Mouse (Mus musculus): ENCODE measurements around the gene Ntrk2. TPM values are rescaled to one million over a fixed set of nuclear protein-coding genes. Genes with fewer than 3 reads are reported as not detected.

The Ntrk2 gene
- total and polyA plus RNA-seq, 2 experiments from 2014 or later, result 0.92 to 2.9 TPM

GRCm38 (mm10) chr13:58955237-58955777 lies 148.9 kb downstream of the Ntrk2 start:
- Histone ChIP-seq H3K4me3 (ENCODE audit: low read depth, low read length) (no peak overlapping the region), H3K9me3 (replicated peaks; ENCODE audit: control insufficient read depth, low read length) (no peaks in the 10 kb centered on the region), H3K9ac (replicated peaks; ENCODE audit: low read depth, low read length) (no peak overlapping the region), H3K27me3 (ENCODE audit: control insufficient read depth, insufficient read depth, low read length) (no peaks in the 10 kb centered on the region), H3K4me1 (ENCODE audit: control insufficient read depth, insufficient read depth) (no peaks in the 10 kb centered on the region), H3K36me3 (replicated peaks; ENCODE audit: control insufficient read depth, insufficient read depth, low read length) (no peaks in the 10 kb centered on the region), H3K4me2 (ENCODE audit: low read depth, low read length) (no peak overlapping the region), H3K27ac (ENCODE audit: low read depth) (no peak overlapping the region)
- DNase-seq (ENCODE audit: low spot score) (no peak), ATAC-seq (ENCODE audit: insufficient read depth, low read depth) (no peak)
- no peak for TF ChIP-seq EP300 (IDR thresholded peaks at IDR 0.05; ENCODE audit: low read depth)
- TF ChIP-seq CTCF (IDR thresholded peaks at IDR 0.05; ENCODE audit: low read depth), result no peak
- 24% methylated on average over 8 of the region's 8 CpGs for WGBS

DNA sequence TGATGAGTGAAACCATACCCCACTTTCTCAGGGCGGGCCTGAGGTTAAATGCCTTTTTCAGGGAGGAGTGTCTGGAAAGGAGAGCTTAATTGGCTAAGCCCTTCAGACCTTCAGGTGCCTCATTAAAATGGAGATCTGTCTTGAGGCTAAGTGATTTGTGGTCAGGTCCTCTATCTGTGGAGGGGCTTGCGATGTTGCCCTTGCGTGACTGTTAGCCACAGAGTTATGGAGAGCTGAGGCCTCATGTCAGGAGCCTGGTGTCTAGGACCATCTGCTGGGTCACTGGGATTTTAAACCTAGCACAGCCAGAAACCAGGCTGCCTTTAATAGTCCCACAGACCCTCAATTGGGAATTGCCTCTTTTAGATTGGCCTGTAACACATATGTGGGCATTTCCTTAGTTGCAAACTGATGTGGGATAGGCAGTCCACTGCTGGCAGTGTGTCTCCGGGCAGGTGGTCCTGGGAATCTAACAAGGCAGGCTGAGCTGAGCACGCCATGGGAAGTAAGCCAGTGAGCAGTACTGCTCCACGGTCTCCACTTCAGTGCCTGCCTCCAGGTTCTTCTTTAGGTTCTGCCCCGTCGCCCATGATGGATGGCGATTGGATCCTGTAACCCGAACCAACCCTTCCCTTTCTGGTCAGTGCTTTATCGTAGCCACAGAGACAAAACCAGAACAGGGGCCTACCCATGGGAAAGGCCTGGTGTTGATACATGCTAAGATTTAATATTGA lies 152.0 kb downstream of the Ntrk2 start:
- DNase-seq (ENCODE audit: low spot score) (no peak), ATAC-seq (ENCODE audit: insufficient read depth, low read depth) (no peak)
- TF ChIP-seq CTCF (IDR thresholded peaks at IDR 0.05; ENCODE audit: low read depth), result no peak
- TF ChIP-seq EP300 (IDR thresholded peaks at IDR 0.05; ENCODE audit: low read depth), result no peak
- Histone ChIP-seq H3K4me2 (ENCODE audit: low read depth, low read length) (no peak overlapping the region), H3K4me1 (ENCODE audit: control insufficient read depth, insufficient read depth) (no peaks in the 10 kb centered on the region), H3K27ac (ENCODE audit: low read depth) (no peak overlapping the region), H3K9ac (replicated peaks; ENCODE audit: low read depth, low read length) (no peak overlapping the region), H3K27me3 (ENCODE audit: control insufficient read depth, insufficient read depth, low read length) (no peaks in the 10 kb centered on the region), H3K36me3 (replicated peaks; ENCODE audit: control insufficient read depth, insufficient read depth, low read length) (no peaks in the 10 kb centered on the region), H3K4me3 (ENCODE audit: low read depth, low read length) (no peak overlapping the region), H3K9me3 (replicated peaks; ENCODE audit: control insufficient read depth, low read length) (no peaks in the 10 kb centered on the region)
- 82% methylated on average over 11 of the region's 11 CpGs for WGBS

GRCm38 (mm10) chr13:58960321-58960720 lies 154.0 kb downstream of the Ntrk2 start:
- Histone ChIP-seq H3K9ac (replicated peaks; ENCODE audit: low read depth, low read length) (no peak overlapping the region), H3K36me3 (replicated peaks; ENCODE audit: control insufficient read depth, insufficient read depth, low read length) (no peaks in the 10 kb centered on the region), H3K9me3 (replicated peaks; ENCODE audit: control insufficient read depth, low read length) (no peaks in the 10 kb centered on the region), H3K4me2 (ENCODE audit: low read depth, low read length) (no peak overlapping the region), H3K27ac (ENCODE audit: low read depth) (no peak overlapping the region), H3K27me3 (ENCODE audit: control insufficient read depth, insufficient read depth, low read length) (no peaks in the 10 kb centered on the region), H3K4me1 (ENCODE audit: control insufficient read depth, insufficient read depth) (no peaks in the 10 kb centered on the region), H3K4me3 (ENCODE audit: low read depth, low read length) (no peak overlapping the region)
- DNase-seq (ENCODE audit: low spot score) (no peak), ATAC-seq (ENCODE audit: insufficient read depth, low read depth) (no peak)
- 65% methylated on average over 6 of the region's 6 CpGs for WGBS
- TF ChIP-seq EP300 (IDR thresholded peaks at IDR 0.05; ENCODE audit: low read depth) (no peak), CTCF (IDR thresholded peaks at IDR 0.05; ENCODE audit: low read depth) (no peak)

GRCm38 (mm10) chr13:58964701-58965359 lies 158.5 kb downstream of the Ntrk2 start:
- no peak overlapping the region for H3K27ac ChIP-seq (ENCODE audit: low read depth)
- DNase-seq (ENCODE audit: low spot score), result no peak
- no peak overlapping the region for H3K4me3 ChIP-seq (ENCODE audit: low read depth, low read length)
- H3K4me2 ChIP-seq (ENCODE audit: low read depth, low read length), result no peak overlapping the region
- no peak for TF ChIP-seq EP300 (IDR thresholded peaks at IDR 0.05; ENCODE audit: low read depth)
- TF ChIP-seq CTCF (IDR thresholded peaks at IDR 0.05; ENCODE audit: low read depth), result no peak
- no peaks in the 10 kb centered on the region for H3K9me3 ChIP-seq (replicated peaks; ENCODE audit: control insufficient read depth, low read length)
- H3K27me3 ChIP-seq (ENCODE audit: control insufficient read depth, insufficient read depth, low read length), result no peaks in the 10 kb centered on the region
- H3K9ac ChIP-seq (replicated peaks; ENCODE audit: low read depth, low read length), result no peak overlapping the region
- H3K4me1 ChIP-seq (ENCODE audit: control insufficient read depth, insufficient read depth), result peaks cover 4% of the 10 kb centered on the region; the same call in 1 of the 2 replicates
- no peaks in the 10 kb centered on the region for H3K36me3 ChIP-seq (replicated peaks; ENCODE audit: control insufficient read depth, insufficient read depth, low read length)
- 86% methylated on average over 12 of the region's 12 CpGs for WGBS
- no peak for ATAC-seq (ENCODE audit: insufficient read depth, low read depth)

- Histone ChIP-seq H3K27ac (ENCODE audit: low read depth) (no peak overlapping the region), H3K36me3 (replicated peaks; ENCODE audit: control insufficient read depth, insufficient read depth, low read length) (no peaks in the 10 kb centered on the region), H3K27me3 (ENCODE audit: control insufficient read depth, insufficient read depth, low read length) (no peaks in the 10 kb centered on the region), H3K4me2 (ENCODE audit: low read depth, low read length) (no peak overlapping the region), H3K4me3 (ENCODE audit: low read depth, low read length) (no peak overlapping the region), H3K9me3 (replicated peaks; ENCODE audit: control insufficient read depth, low read length) (no peaks in the 10 kb centered on the region), H3K4me1 (ENCODE audit: control insufficient read depth, insufficient read depth) (peaks cover 4% of the 10 kb centered on the region; the same call in 1 of the 2 replicates), H3K9ac (replicated peaks; ENCODE audit: low read depth, low read length) (no peak overlapping the region)
- ATAC-seq (ENCODE audit: insufficient read depth, low read depth), result no peak
- TF ChIP-seq EP300 (IDR thresholded peaks at IDR 0.05; ENCODE audit: low read depth), result no peak
- TF ChIP-seq CTCF (IDR thresholded peaks at IDR 0.05; ENCODE audit: low read depth), result no peak
- WGBS, result 77% methylated on average over 3 of the region's 3 CpGs
- DNase-seq (ENCODE audit: low spot score), result no peak
Observed at GRCm38 (mm10) chr13:58965826-58966225, 159.5 kb downstream of the Ntrk2 start.

Measured in heart, postnatal 0 days (tissue).